Mouse (Mus musculus): ENCODE data around the gene Man2a1. TPM values are rescaled to one million over a fixed set of nuclear protein-coding genes. Genes with fewer than 3 reads are reported as not detected.

Man2a1 gene
- polyA plus RNA-seq, 1 experiment from 2014 or later: 9.1 TPM

GRCm38 (mm10) chr17:64770277-64770676 is 169.7 kb downstream of the Man2a1 start:
- no peaks in the 10 kb centered on the region for H3K9me3 ChIP-seq (ENCODE audit: control insufficient read depth, low read length)
- H3K27me3 ChIP-seq (replicated peaks; ENCODE audit: control insufficient read depth, insufficient read depth, low read length): no peaks in the 10 kb centered on the region
- H3K4me3 ChIP-seq (ENCODE audit: low read length): no peak overlapping the region
- H3K36me3 ChIP-seq (ENCODE audit: control insufficient read depth, insufficient read depth, low read length): no peaks in the 10 kb centered on the region
- WGBS: 83% methylated on average over 1 of the region's 1 CpGs
- H3K4me2 ChIP-seq (ENCODE audit: low read depth, low read length): no peak overlapping the region
- H3K4me1 ChIP-seq (ENCODE audit: control insufficient read depth, insufficient read depth, low read length): no peaks in the 10 kb centered on the region
- H3K9ac ChIP-seq (ENCODE audit: low read depth, low read length): no peak overlapping the region
- no peak overlapping the region for H3K27ac ChIP-seq (ENCODE audit: low read length)
- ATAC-seq: no peak

- ATAC-seq: no peak
Measured at GRCm38 (mm10) chr17:64772611-64773010, 172.1 kb downstream of the Man2a1 start.

GRCm38 (mm10) chr17:64774218-64774617 is 173.7 kb downstream of the Man2a1 start:
- no peak overlapping the region for H3K4me3 ChIP-seq (ENCODE audit: low read length)
- H3K9me3 ChIP-seq (ENCODE audit: control insufficient read depth, low read length): no peaks in the 10 kb centered on the region
- no peak overlapping the region for H3K27ac ChIP-seq (ENCODE audit: low read length)
- no peak overlapping the region for H3K4me2 ChIP-seq (ENCODE audit: low read depth, low read length)
- H3K9ac ChIP-seq (ENCODE audit: low read depth, low read length): no peak overlapping the region
- no peaks in the 10 kb centered on the region for H3K36me3 ChIP-seq (ENCODE audit: control insufficient read depth, insufficient read depth, low read length)
- H3K4me1 ChIP-seq (ENCODE audit: control insufficient read depth, insufficient read depth, low read length): no peaks in the 10 kb centered on the region
- ATAC-seq: no peak
- no peaks in the 10 kb centered on the region for H3K27me3 ChIP-seq (replicated peaks; ENCODE audit: control insufficient read depth, insufficient read depth, low read length)
- WGBS: 80% methylated on average over 5 of the region's 5 CpGs

More at GRCm38 (mm10) chr17:64772611-64773010, 172.1 kb downstream of the Man2a1 start:
- H3K9ac ChIP-seq (ENCODE audit: low read depth, low read length): no peak overlapping the region
- H3K4me3 ChIP-seq (ENCODE audit: low read length): no peak overlapping the region
- H3K27me3 ChIP-seq (replicated peaks; ENCODE audit: control insufficient read depth, insufficient read depth, low read length): no peaks in the 10 kb centered on the region
- no peaks in the 10 kb centered on the region for H3K4me1 ChIP-seq (ENCODE audit: control insufficient read depth, insufficient read depth, low read length)
- no peaks in the 10 kb centered on the region for H3K36me3 ChIP-seq (ENCODE audit: control insufficient read depth, insufficient read depth, low read length)
- H3K9me3 ChIP-seq (ENCODE audit: control insufficient read depth, low read length): no peaks in the 10 kb centered on the region
- H3K27ac ChIP-seq (ENCODE audit: low read length): no peak overlapping the region
- no peak overlapping the region for H3K4me2 ChIP-seq (ENCODE audit: low read depth, low read length)

DNA sequence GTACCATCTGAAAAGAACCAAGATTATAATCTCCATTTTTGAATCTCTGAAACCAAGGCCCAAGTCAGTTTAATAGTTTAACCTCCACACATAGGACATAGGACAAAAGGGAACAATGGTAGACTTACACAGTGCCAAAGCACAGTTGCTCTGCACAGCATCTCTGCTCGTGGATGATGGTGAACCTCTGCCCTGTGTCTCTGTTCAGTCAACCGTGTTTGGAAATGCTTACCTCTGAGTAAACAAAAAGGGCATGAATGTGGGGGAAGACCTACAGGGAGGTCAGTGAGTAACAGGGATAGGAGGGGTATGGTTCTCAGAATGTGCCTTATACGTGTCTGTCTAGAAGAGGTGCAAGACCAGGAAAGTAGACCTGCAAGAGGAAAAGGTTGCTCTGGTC is 177.8 kb downstream of the Man2a1 start:
- H3K4me3 ChIP-seq (ENCODE audit: low read length): no peak overlapping the region
- no peak for ATAC-seq
- no peaks in the 10 kb centered on the region for H3K36me3 ChIP-seq (ENCODE audit: control insufficient read depth, insufficient read depth, low read length)

GRCm38 (mm10) chr17:64778756-64779155 is 178.2 kb downstream of the Man2a1 start:
- ATAC-seq: no peak
- H3K36me3 ChIP-seq (ENCODE audit: control insufficient read depth, insufficient read depth, low read length): no peaks in the 10 kb centered on the region
- no peak overlapping the region for H3K4me3 ChIP-seq (ENCODE audit: low read length)
- H3K4me1 ChIP-seq (ENCODE audit: control insufficient read depth, insufficient read depth, low read length): no peaks in the 10 kb centered on the region
- no peak overlapping the region for H3K9ac ChIP-seq (ENCODE audit: low read depth, low read length)
- WGBS: 93% methylated on average over 12 of the region's 12 CpGs
- no peak overlapping the region for H3K4me2 ChIP-seq (ENCODE audit: low read depth, low read length)
- no peaks in the 10 kb centered on the region for H3K27me3 ChIP-seq (replicated peaks; ENCODE audit: control insufficient read depth, insufficient read depth, low read length)
- no peaks in the 10 kb centered on the region for H3K9me3 ChIP-seq (ENCODE audit: control insufficient read depth, low read length)
- H3K27ac ChIP-seq (ENCODE audit: low read length): no peak overlapping the region

More for the DNA sequence above, 177.8 kb downstream of the Man2a1 start:
- Histone ChIP-seq H3K27ac (ENCODE audit: low read length) (no peak overlapping the region), H3K4me2 (ENCODE audit: low read depth, low read length) (no peak overlapping the region), H3K4me1 (ENCODE audit: control insufficient read depth, insufficient read depth, low read length) (no peaks in the 10 kb centered on the region), H3K9ac (ENCODE audit: low read depth, low read length) (no peak overlapping the region), H3K9me3 (ENCODE audit: control insufficient read depth, low read length) (no peaks in the 10 kb centered on the region), H3K27me3 (replicated peaks; ENCODE audit: control insufficient read depth, insufficient read depth, low read length) (no peaks in the 10 kb centered on the region)
- 55% methylated on average over 3 of the region's 3 CpGs for WGBS

- 77% methylated on average over 18 of the region's 18 CpGs for WGBS
- Histone ChIP-seq H3K4me3 (ENCODE audit: low read length) (no peak overlapping the region), H3K27me3 (replicated peaks; ENCODE audit: control insufficient read depth, insufficient read depth, low read length) (no peaks in the 10 kb centered on the region), H3K4me1 (ENCODE audit: control insufficient read depth, insufficient read depth, low read length) (no peaks in the 10 kb centered on the region), H3K9ac (ENCODE audit: low read depth, low read length) (no peak overlapping the region), H3K9me3 (ENCODE audit: control insufficient read depth, low read length) (no peaks in the 10 kb centered on the region), H3K36me3 (ENCODE audit: control insufficient read depth, insufficient read depth, low read length) (no peaks in the 10 kb centered on the region), H3K4me2 (ENCODE audit: low read depth, low read length) (no peak overlapping the region), H3K27ac (ENCODE audit: low read length) (no peak overlapping the region)
- ATAC-seq: no peak
Measured at GRCm38 (mm10) chr17:64780753-64781490, 180.4 kb downstream of the Man2a1 start.

DNA sequence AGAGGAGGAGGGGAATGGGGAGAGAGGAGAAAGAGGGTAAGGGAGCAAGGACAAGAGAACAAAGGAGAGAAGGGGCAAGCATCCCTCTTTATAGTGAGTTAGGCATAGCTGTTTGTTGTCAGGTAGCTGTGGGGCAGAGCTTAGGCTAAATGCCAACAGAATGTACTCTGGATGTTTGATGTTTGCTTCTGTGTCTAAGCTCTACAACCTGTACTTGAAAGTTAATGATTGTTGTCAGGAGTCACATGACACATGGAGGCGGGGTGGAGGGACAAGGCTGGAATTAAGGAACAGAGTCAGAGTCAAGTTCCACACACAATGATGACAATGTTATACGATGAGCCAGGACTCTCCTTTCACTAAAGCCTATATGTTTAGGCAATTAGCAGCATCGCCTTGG is 181.8 kb downstream of the Man2a1 start:
- Histone ChIP-seq H3K9ac (ENCODE audit: low read depth, low read length) (no peak overlapping the region), H3K4me1 (ENCODE audit: control insufficient read depth, insufficient read depth, low read length) (no peaks in the 10 kb centered on the region), H3K4me3 (ENCODE audit: low read length) (no peak overlapping the region), H3K27ac (ENCODE audit: low read length) (no peak overlapping the region), H3K36me3 (ENCODE audit: control insufficient read depth, insufficient read depth, low read length) (no peaks in the 10 kb centered on the region), H3K9me3 (ENCODE audit: control insufficient read depth, low read length) (no peaks in the 10 kb centered on the region), H3K27me3 (replicated peaks; ENCODE audit: control insufficient read depth, insufficient read depth, low read length) (no peaks in the 10 kb centered on the region), H3K4me2 (ENCODE audit: low read depth, low read length) (no peak overlapping the region)
- WGBS: 76% methylated on average over 3 of the region's 3 CpGs
- ATAC-seq: 0 out of 2 replicates have a peak, but pooled peaks have one; percentile 58

DNA sequence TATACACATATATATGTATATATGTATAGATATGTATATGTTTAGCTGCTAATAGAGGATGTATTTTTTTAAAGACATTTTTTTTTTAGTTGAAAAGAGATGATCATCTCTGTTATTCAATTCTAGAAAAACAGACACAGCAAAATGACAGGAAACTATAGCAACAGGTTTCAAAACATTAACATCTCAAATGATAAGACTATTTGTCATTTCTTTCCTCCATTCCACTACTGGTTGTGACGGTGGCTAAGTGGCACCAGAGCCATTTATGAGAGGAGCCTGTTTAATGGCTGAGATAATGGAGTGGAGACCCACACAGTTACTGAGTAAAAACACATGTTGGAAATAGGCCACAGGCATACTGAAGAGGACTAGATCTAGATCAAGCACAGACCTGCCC is 185.4 kb downstream of the Man2a1 start:
- 42% methylated on average over 1 of the region's 1 CpGs for WGBS
- H3K4me1 ChIP-seq (ENCODE audit: control insufficient read depth, insufficient read depth, low read length): no peaks in the 10 kb centered on the region
- H3K36me3 ChIP-seq (ENCODE audit: control insufficient read depth, insufficient read depth, low read length): no peaks in the 10 kb centered on the region
- no peak overlapping the region for H3K27ac ChIP-seq (ENCODE audit: low read length)
- no peak overlapping the region for H3K4me2 ChIP-seq (ENCODE audit: low read depth, low read length)
- no peak overlapping the region for H3K9ac ChIP-seq (ENCODE audit: low read depth, low read length)
- H3K27me3 ChIP-seq (replicated peaks; ENCODE audit: control insufficient read depth, insufficient read depth, low read length): no peaks in the 10 kb centered on the region
- ATAC-seq: no peak
- no peaks in the 10 kb centered on the region for H3K9me3 ChIP-seq (ENCODE audit: control insufficient read depth, low read length)
- no peak overlapping the region for H3K4me3 ChIP-seq (ENCODE audit: low read length)

GRCm38 (mm10) chr17:64788301-64788700 is 187.8 kb downstream of the Man2a1 start:
- H3K9ac ChIP-seq (ENCODE audit: low read depth, low read length): no peak overlapping the region
- H3K36me3 ChIP-seq (ENCODE audit: control insufficient read depth, insufficient read depth, low read length): no peaks in the 10 kb centered on the region
- H3K27me3 ChIP-seq (replicated peaks; ENCODE audit: control insufficient read depth, insufficient read depth, low read length): no peaks in the 10 kb centered on the region
- no peaks in the 10 kb centered on the region for H3K9me3 ChIP-seq (ENCODE audit: control insufficient read depth, low read length)
- no peak overlapping the region for H3K4me2 ChIP-seq (ENCODE audit: low read depth, low read length)
- no peak overlapping the region for H3K27ac ChIP-seq (ENCODE audit: low read length)
- ATAC-seq: no peak
- H3K4me1 ChIP-seq (ENCODE audit: control insufficient read depth, insufficient read depth, low read length): no peaks in the 10 kb centered on the region
- no peak overlapping the region for H3K4me3 ChIP-seq (ENCODE audit: low read length)
- 92% methylated on average over 13 of the region's 13 CpGs for WGBS

GRCm38 (mm10) chr17:64789175-64789574 is 188.6 kb downstream of the Man2a1 start:
- 54% methylated on average over 3 of the region's 3 CpGs for WGBS
- ATAC-seq: no peak
- no peak overlapping the region for H3K9ac ChIP-seq (ENCODE audit: low read depth, low read length)

More at GRCm38 (mm10) chr17:64789175-64789574, 188.6 kb downstream of the Man2a1 start:
- Histone ChIP-seq H3K27ac (ENCODE audit: low read length) (no peak overlapping the region), H3K36me3 (ENCODE audit: control insufficient read depth, insufficient read depth, low read length) (no peaks in the 10 kb centered on the region), H3K4me1 (ENCODE audit: control insufficient read depth, insufficient read depth, low read length) (no peaks in the 10 kb centered on the region), H3K9me3 (ENCODE audit: control insufficient read depth, low read length) (no peaks in the 10 kb centered on the region), H3K27me3 (replicated peaks; ENCODE audit: control insufficient read depth, insufficient read depth, low read length) (no peaks in the 10 kb centered on the region), H3K4me3 (ENCODE audit: low read length) (no peak overlapping the region), H3K4me2 (ENCODE audit: low read depth, low read length) (no peak overlapping the region)
